Comparison of ENCODE assay signal across 9 mouse cellular contexts in genomic region chr3:89613526-89614523, GRCm38 (mm10).
A peak's percentile ranks its signal among the peaks of the same experiment; 100 is the strongest.
DNase-seq lines count a peak whose midpoint lies in the region; ATAC-seq and TF ChIP-seq lines count a peak whose summit lies in the region.
"Had no signal": no experiment of that assay in that cellular context is flagged by ENCODE, and none has a peak within 500 bp of the region (broad histone marks: within the 10 kb centered on the region; RNA-seq: fewer than 3 reads in every experiment).

No protein-coding gene starts in this region.

- TF ChIP-seq POLR2A in thymus, adult 2 months (IDR thresholded peaks at IDR 0.05; ENCODE audit: control insufficient read depth, extremely low read depth, insufficient read depth, low read length, poor library complexity): no peak

- peak; percentile 93 for ATAC-seq in forebrain, embryonic 16.5 days
- peak; percentile 97 for ATAC-seq in lung, embryonic 16.5 days (ENCODE audit: low read depth)

- peak; percentile 12 to 14 for DNase-seq in lung, adult 18-20 months
- no peak for DNase-seq in lung, postnatal 25 days (ENCODE audit: low spot score)
- DNase-seq in heart, postnatal 36 days: peak; percentile 33 to 50
- peak; percentile 71 for DNase-seq in layer of hippocampus, adult 11-12 months (ENCODE audit: low spot score)
- peak; percentile 78 to 82 for DNase-seq in right cerebral cortex, adult 2 months (ENCODE audit: low spot score in 2 of 2)
- no peak for DNase-seq in thymus, adult 2 months

- no peaks in the 10 kb centered on the region for H3K27me3 ChIP-seq in forebrain, embryonic 16.5 days (replicated peaks; ENCODE audit: control insufficient read depth, insufficient read depth, low read length)
- H3K27me3 ChIP-seq in lung, embryonic 16.5 days (ENCODE audit: control insufficient read depth, insufficient read depth, low read depth, low read length): no peaks in the 10 kb centered on the region
- H3K27me3 ChIP-seq in thymus, adult 2 months (ENCODE audit: control insufficient read depth, insufficient read depth, low read length): no peaks in the 10 kb centered on the region
- H3K27me3 ChIP-seq: CH12.LX had no signal

- no peak overlapping the region for H3K4me2 ChIP-seq in forebrain, embryonic 16.5 days (ENCODE audit: low read length)
- no peak overlapping the region for H3K4me2 ChIP-seq in lung, embryonic 16.5 days (ENCODE audit: low read depth, low read length)

- no peaks in the 10 kb centered on the region for H3K36me3 ChIP-seq in forebrain, embryonic 16.5 days (ENCODE audit: control insufficient read depth, insufficient read depth)
- no peaks in the 10 kb centered on the region for H3K36me3 ChIP-seq in lung, embryonic 16.5 days (ENCODE audit: control insufficient read depth, insufficient read depth, low read length)
- H3K36me3 ChIP-seq in thymus, adult 2 months (ENCODE audit: control insufficient read depth, insufficient read depth, low read length): no peaks in the 10 kb centered on the region

- H3K9me3 ChIP-seq in forebrain, embryonic 16.5 days (ENCODE audit: control insufficient read depth, low read length): no peaks in the 10 kb centered on the region
- H3K9me3 ChIP-seq in lung, embryonic 16.5 days (ENCODE audit: control insufficient read depth, low read length): no peaks in the 10 kb centered on the region

- H3K9ac ChIP-seq in forebrain, embryonic 16.5 days (replicated peaks; ENCODE audit: low read depth, low read length): no peak overlapping the region
- H3K9ac ChIP-seq in lung, embryonic 16.5 days (ENCODE audit: low read length): no peak overlapping the region

- 14% methylated on average over 18 of the region's 18 CpGs for WGBS in forebrain, embryonic 16.5 days
- WGBS in lung, embryonic 16.5 days: 20% methylated on average over 18 of the region's 18 CpGs
- WGBS in thymus, adult 2 months: 94% methylated on average over 18 of the region's 18 CpGs

- intact Hi-C loops in heart, postnatal 36 days (cut with DNase I): no loop called here

- peak overlapping the region; percentile 58 for H3K27ac ChIP-seq in forebrain, embryonic 16.5 days (ENCODE audit: low read length)
- peak overlapping the region; percentile 56 for H3K27ac ChIP-seq in lung, embryonic 16.5 days (ENCODE audit: low read length)
- H3K27ac ChIP-seq in thymus, adult 2 months (ENCODE audit: control insufficient read depth, insufficient read depth, low read length): no peak overlapping the region

- no peak for TF ChIP-seq CTCF in thymus, adult 2 months (IDR thresholded peaks at IDR 0.05; ENCODE audit: borderline replicate concordance, control insufficient read depth, extremely low read depth, insufficient read depth, low read length, poor library complexity)

- H3K4me1 ChIP-seq in forebrain, embryonic 16.5 days (replicated peaks; ENCODE audit: control insufficient read depth, insufficient read depth, low read length): peaks cover 13% of the 10 kb centered on the region
- peaks cover 13% of the 10 kb centered on the region for H3K4me1 ChIP-seq in lung, embryonic 16.5 days (replicated peaks; ENCODE audit: control insufficient read depth, insufficient read depth, low read length)
- no peaks in the 10 kb centered on the region for H3K4me1 ChIP-seq in thymus, adult 2 months (replicated peaks; ENCODE audit: control insufficient read depth, insufficient read depth, low read length)

- H3K4me3 ChIP-seq in forebrain, embryonic 16.5 days (replicated peaks; ENCODE audit: low read length): no peak overlapping the region
- H3K4me3 ChIP-seq in lung, embryonic 16.5 days (ENCODE audit: low read length): no peak overlapping the region
- no peak overlapping the region for H3K4me3 ChIP-seq in thymus, adult 2 months (ENCODE audit: control insufficient read depth, insufficient read depth, low read length)

Comparison
In these comparisons a context has a peak if more than half of its experiments do, and no peak if none do; other contexts are left out.
1. DNase-seq: peak in lung, adult 18-20 months (2 of 2), heart, postnatal 36 days (2 of 2), layer of hippocampus, adult 11-12 months (single experiment) and right cerebral cortex, adult 2 months (2 of 2); none in lung, postnatal 25 days (single experiment) and thymus, adult 2 months (single experiment).